Mouse (Mus musculus): Measurements from ENCODE around the gene Vps8. TPM values are rescaled to one million over a fixed set of nuclear protein-coding genes. Genes with fewer than 3 reads are reported as not detected.

The Vps8 gene
- polyA plus RNA-seq, 2 experiments from 2014 or later = 11.7 to 21.9 TPM

GRCm38 (mm10) chr16:21630614-21631013 lies 207.7 kb downstream of the Vps8 start:
- ATAC-seq = no peak

GRCm38 (mm10) chr16:21631815-21632222 lies 208.9 kb downstream of the Vps8 start:
- ATAC-seq = peak; percentile 89

- no peak for ATAC-seq
These were observed 211.5 kb downstream of the Vps8 start for GRCm38 (mm10) chr16:21634460-21634859.

GRCm38 (mm10) chr16:21636156-21636853 lies 213.4 kb downstream of the Vps8 start:
- ATAC-seq = no peak

GRCm38 (mm10) chr16:21637201-21637819 lies 214.4 kb downstream of the Vps8 start:
- ATAC-seq = no peak

GRCm38 (mm10) chr16:21640766-21641499 lies 218.0 kb downstream of the Vps8 start:
- ATAC-seq = no peak

GRCm38 (mm10) chr16:21641944-21642343 lies 219.0 kb downstream of the Vps8 start:
- peak; percentile 66 for ATAC-seq

- ATAC-seq = no peak
These were observed 220.0 kb downstream of the Vps8 start for GRCm38 (mm10) chr16:21642906-21643305.

GRCm38 (mm10) chr16:21643621-21644041 lies 220.7 kb downstream of the Vps8 start:
- no peak for ATAC-seq

- ATAC-seq = peak; percentile 62
These were observed 221.2 kb downstream of the Vps8 start for GRCm38 (mm10) chr16:21644066-21644561.

GRCm38 (mm10) chr16:21644574-21644973 lies 221.7 kb downstream of the Vps8 start:
- no peak for ATAC-seq

GRCm38 (mm10) chr16:21645915-21646314 lies 223.0 kb downstream of the Vps8 start:
- ATAC-seq = no peak

- ATAC-seq = no peak
These were observed 223.6 kb downstream of the Vps8 start for GRCm38 (mm10) chr16:21646496-21646895.

- no peak for ATAC-seq
These were observed 225.9 kb downstream of the Vps8 start for GRCm38 (mm10) chr16:21648800-21649199.

GRCm38 (mm10) chr16:21650289-21650688 lies 227.4 kb downstream of the Vps8 start:
- no peak for ATAC-seq

GRCm38 (mm10) chr16:21651161-21651560 lies 228.2 kb downstream of the Vps8 start:
- ATAC-seq = no peak

GRCm38 (mm10) chr16:21653151-21653550 lies 230.2 kb downstream of the Vps8 start:
- ATAC-seq = no peak

GRCm38 (mm10) chr16:21654384-21654783 lies 231.5 kb downstream of the Vps8 start:
- ATAC-seq = no peak

GRCm38 (mm10) chr16:21655291-21655690 lies 232.4 kb downstream of the Vps8 start:
- ATAC-seq = no peak

GRCm38 (mm10) chr16:21655961-21656360 lies 233.0 kb downstream of the Vps8 start:
- ATAC-seq = no peak

- no peak for ATAC-seq
These were observed 241.9 kb downstream of the Vps8 start for GRCm38 (mm10) chr16:21664633-21665363.

- ATAC-seq = no peak
These were observed 242.6 kb downstream of the Vps8 start for GRCm38 (mm10) chr16:21665423-21665986.
